Mouse (Mus musculus) limb, embryonic 14.5 days (tissue): ENCODE measurements around the gene AC124502.3. TPM values are rescaled to one million over a fixed set of nuclear protein-coding genes. Genes with fewer than 3 reads are reported as not detected.
"Not testable (repeated sequence)": the region's sequence is repeated elsewhere in the genome, so short reads cannot be mapped to it uniquely, and the experiment has no call there.

Experiments used
- ATAC-seq: fragments of 200-750 bp; cut with Nextera tagmentation; 2 replicates; pipeline ENCODE4 v1.8.0; 2017; ENCODE audit warnings: low read depth, moderate number of reproducible peaks, moderate TSS enrichment; ENCODE audit not compliant: low FRiP score
- DNase-seq: peaks from one replicate; pipeline ENCODE4 v3.0.0-alpha.2; 2015; ENCODE audit warnings: low spot score
- H3K27ac ChIP-seq: fragments of 300-500 bp; sonication (generic); replicated peaks from 2 replicates; pipeline ENCODE4 v1.5.1; 2014; ENCODE audit warnings: low read depth, mild to moderate bottlenecking, low read length, moderate library complexity, mixed read lengths
- H3K27me3 ChIP-seq: fragments of 300-500 bp; sonication (generic); 2 replicates; pipeline ENCODE4 v1.6.1; 2014; ENCODE audit warnings: low read length, mixed read lengths; ENCODE audit not compliant: control insufficient read depth, insufficient read depth
- H3K36me3 ChIP-seq: fragments of 300-500 bp; sonication (generic); 2 replicates; pipeline ENCODE4 v1.6.1; 2014; ENCODE audit warnings: mild to moderate bottlenecking, low read length, moderate library complexity, mixed read lengths; ENCODE audit not compliant: control insufficient read depth, insufficient read depth
- H3K4me1 ChIP-seq: fragments of 300-500 bp; sonication (generic); 2 replicates; pipeline ENCODE4 v1.6.1; 2014; ENCODE audit warnings: antibody characterized with exemption, low read length, mixed read lengths; ENCODE audit not compliant: control insufficient read depth, insufficient read depth
- H3K4me2 ChIP-seq: fragments of 300-500 bp; sonication (generic); replicated peaks from 2 replicates; pipeline ENCODE4 v1.6.1; 2014; ENCODE audit warnings: low read depth, mild to moderate bottlenecking, low read length, moderate library complexity; ENCODE audit not compliant: severe bottlenecking
- H3K4me3 ChIP-seq: fragments of 300-500 bp; sonication (generic); replicated peaks from 2 replicates; pipeline ENCODE4 v1.5.1; 2014; ENCODE audit warnings: low read length
- H3K9ac ChIP-seq: fragments of 300-500 bp; sonication (generic); 2 replicates; pipeline ENCODE4 v1.6.1; 2014; ENCODE audit warnings: mild to moderate bottlenecking, low read depth, low read length, moderate library complexity; ENCODE audit not compliant: severe bottlenecking
- H3K9me3 ChIP-seq: fragments of 300-500 bp; sonication (generic); 2 replicates; pipeline ENCODE4 v1.6.1; 2016; ENCODE audit warnings: low read length; ENCODE audit not compliant: control insufficient read depth
- POLR2A ChIP-seq: fragments of 200-500 bp; IDR thresholded peaks from 2 replicates; pipeline ENCODE4 v1.8.0; 2012; ENCODE audit warnings: inconsistent platforms, mild to moderate bottlenecking, moderate library complexity, borderline replicate concordance; ENCODE audit not compliant: insufficient read depth, insufficient read length; ENCODE audit errors: extremely low read depth
- WGBS: fragments of 180-500 bp; shearing (Covaris S2); extraction: QIAGEN DNeasy Blood & Tissue Kit; methylation state at CpG from one replicate; pipeline ENCODE4 v1.1.7; 2014; 5-methylcytosine and 5-hydroxymethylcytosine counted together
- polyA plus RNA-seq, 2 experiments: library from polyadenylated mRNA; depleted of rRNA in 1 of 2; stranded (reverse) in 1 of 2; unstranded in 1 of 2; fragments of >200 nt; fragmentation: Nextera tagmentation in 1 of 2; extraction: Ambion mirVana in 1 of 2; gene quantifications; 2 replicates each; pipeline versions ENCODE4 v1.2.1 to v1.2.3; 2012 to 2014

Gene AC124502.3
- polyA plus RNA-seq, 2 experiments = 1.7 to 2.5 TPM

- no peak overlapping the region for H3K4me2 ChIP-seq
- H3K4me3 ChIP-seq = no peak overlapping the region
- H3K27me3 ChIP-seq = peaks cover 58% of the 10 kb centered on the region
- TF ChIP-seq POLR2A = no peak
- no peak for ATAC-seq
- no peaks in the 10 kb centered on the region for H3K36me3 ChIP-seq
- no peak for DNase-seq
- no peak overlapping the region for H3K9ac ChIP-seq
- H3K4me1 ChIP-seq = peaks cover 4% of the 10 kb centered on the region
- no peak overlapping the region for H3K27ac ChIP-seq
- 70% methylated on average over 22 of the region's 24 CpGs for WGBS
- H3K9me3 ChIP-seq = no peaks in the 10 kb centered on the region
Observed at GRCm38 (mm10) chr19:5082596-5082995, 43.9 kb downstream of the AC124502.3 start.

GRCm38 (mm10) chr19:5083961-5084833 lies 45.5 kb downstream of the AC124502.3 start:
- no peak for TF ChIP-seq POLR2A
- H3K4me3 ChIP-seq = peak overlapping the region; percentile 42; the same call in 1 of the 2 replicates
- no peaks in the 10 kb centered on the region for H3K9me3 ChIP-seq
- 0 out of 2 replicates have a peak, but pooled peaks cover under 1% of the 10 kb centered on the region for H3K36me3 ChIP-seq
- H3K4me1 ChIP-seq = peaks cover 10% of the 10 kb centered on the region
- H3K4me2 ChIP-seq = no peak overlapping the region
- H3K9ac ChIP-seq = no peak overlapping the region
- no peak for ATAC-seq
- H3K27me3 ChIP-seq = peaks cover 58% of the 10 kb centered on the region
- WGBS = 56% methylated on average over 3 of the region's 3 CpGs
- H3K27ac ChIP-seq = no peak overlapping the region
- no peak for DNase-seq

DNA sequence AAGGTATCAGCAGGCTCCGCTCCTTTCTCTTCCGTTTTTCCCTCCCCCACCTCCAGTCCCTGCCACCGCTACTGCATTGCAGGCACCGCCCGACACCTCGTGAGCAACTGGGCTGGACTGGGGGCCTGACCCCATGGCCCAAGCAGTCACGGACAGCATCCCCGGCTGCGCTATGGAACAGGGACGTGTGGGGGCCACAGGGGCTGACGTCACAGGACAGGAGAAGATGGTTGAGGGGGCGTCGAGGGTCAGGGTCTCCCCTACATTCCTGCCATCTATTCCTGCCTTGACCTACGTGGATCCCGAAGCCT lies 46.1 kb downstream of the AC124502.3 start:
- no peak overlapping the region for H3K9ac ChIP-seq

GRCm38 (mm10) chr19:5085145-5085863 lies 46.6 kb downstream of the AC124502.3 start, which contains the start of gene Tmem151a:
Gene Tmem151a, minus strand, starts transcription at chr19:5085531.
- Histone ChIP-seq H3K36me3 (peaks cover 9% of the 10 kb centered on the region), H3K9me3 (no peaks in the 10 kb centered on the region), H3K27ac (no peak within 1 kb of the TSS), H3K4me3 (peak within 1 kb of the TSS; percentile 42), H3K9ac (peak within 1 kb of the TSS; percentile 36), H3K4me2 (peak within 1 kb of the TSS; percentile 74), H3K4me1 (peaks cover 14% of the 10 kb centered on the region), H3K27me3 (peaks cover 58% of the 10 kb centered on the region)
- ATAC-seq (no peak), DNase-seq (no peak)
- no peak for TF ChIP-seq POLR2A
- WGBS = under 1% methylated on average over 54 of the region's 69 CpGs

More for the DNA sequence above, 46.1 kb downstream of the AC124502.3 start:
- no peak overlapping the region for H3K27ac ChIP-seq
- peaks cover 58% of the 10 kb centered on the region for H3K27me3 ChIP-seq
- DNase-seq (no peak), ATAC-seq (no peak)
- peaks cover 5% of the 10 kb centered on the region; the same call in 1 of the 2 replicates for H3K36me3 ChIP-seq
- TF ChIP-seq POLR2A = no peak
- H3K9me3 ChIP-seq = no peaks in the 10 kb centered on the region
- H3K4me3 ChIP-seq = peak overlapping the region; percentile 42
- peak overlapping the region; percentile 74 for H3K4me2 ChIP-seq
- WGBS = 6% methylated on average over 14 of the region's 15 CpGs
- peaks cover 14% of the 10 kb centered on the region for H3K4me1 ChIP-seq

DNA sequence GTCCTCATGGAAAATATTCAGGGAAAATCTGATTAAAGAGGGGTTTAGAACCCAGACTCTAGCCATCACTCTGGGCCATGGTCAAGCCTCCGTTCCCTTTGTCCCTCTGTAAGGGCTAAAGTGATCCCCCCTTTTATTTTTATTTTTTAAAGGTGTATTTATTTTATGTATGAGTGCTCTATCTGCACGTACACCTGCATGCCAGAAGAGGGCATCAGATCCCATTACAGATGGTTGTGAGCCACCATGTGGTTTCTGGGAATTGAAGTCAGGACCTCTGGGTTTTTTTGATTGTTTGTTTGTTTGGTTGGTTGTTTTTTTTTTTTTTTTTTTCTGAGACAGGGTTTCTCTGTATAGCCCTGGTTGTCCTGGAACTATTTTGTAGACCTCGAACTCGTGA lies 47.8 kb downstream of the AC124502.3 start:
- ATAC-seq, H3K4me3 ChIP-seq, H3K4me2 ChIP-seq, H3K9me3 ChIP-seq, H3K9ac ChIP-seq, DNase-seq, H3K27ac ChIP-seq: not testable (repeated sequence)
- WGBS = 57% methylated on average over 4 of the region's 4 CpGs
- Histone ChIP-seq H3K4me1 (peaks cover 14% of the 10 kb centered on the region), H3K27me3 (peaks cover 48% of the 10 kb centered on the region), H3K36me3 (peaks cover 21% of the 10 kb centered on the region)
